Mouse (Mus musculus) activated CD4-positive, CD25-positive, alpha-beta regulatory T cell, adult 9 weeks (primary cell): ENCODE data around the gene Frmd5. TPM values are rescaled to one million over a fixed set of nuclear protein-coding genes. Genes with fewer than 3 reads are reported as not detected.

ENCODE experiments used
- polyA plus RNA-seq: library from polyadenylated mRNA; unstranded; fragments of 100-300 nt; shearing (Covaris generic); gene quantifications from one replicate; pipeline ENCODE4 v1.2.1, GENCODE M21; 2017

Frmd5 gene
- polyA plus RNA-seq, result 1.4 TPM

GRCm38 (mm10) chr2:121806959-121807653 lies at the start of gene Frmd5:
Gene Frmd5 (minus strand): TSS chr2:121807087.

GRCm38 (mm10) chr2:121505942-121506882 lies 300.7 kb downstream of the Frmd5 start, which contains the start of the genes Mfap1a and Wdr76:
Gene Mfap1a (minus strand): TSS chr2:121506665.
Gene Wdr76 (plus strand): TSS chr2:121506723.

Other genes starting within 250 kb of the Frmd5 start
- 1.0 TPM for gene Casc4, start 59.9 kb upstream of the Frmd5 start, polyA plus RNA-seq
- gene Ctdspl2, start 148.9 kb upstream of the Frmd5 start, polyA plus RNA-seq, result 69.4 TPM
- not detected for gene Mageb3, start 149.0 kb upstream of the Frmd5 start, polyA plus RNA-seq
- 4.9 TPM for gene Eif3j1, start 221.5 kb upstream of the Frmd5 start, polyA plus RNA-seq